Mouse (Mus musculus) limb, embryonic 14.5 days (tissue): Measurements from ENCODE around the gene Ubap2l. TPM values are rescaled to one million over a fixed set of nuclear protein-coding genes. Genes with fewer than 3 reads are reported as not detected.

Source experiments
- ATAC-seq: fragments of 200-750 bp; cut with Nextera tagmentation; 2 replicates; pipeline ENCODE4 v1.8.0; 2017; ENCODE audit warnings: low read depth, moderate number of reproducible peaks, moderate TSS enrichment; ENCODE audit not compliant: low FRiP score
- DNase-seq: peaks from one replicate; pipeline ENCODE4 v3.0.0-alpha.2; 2015; ENCODE audit warnings: low spot score
- H3K27ac ChIP-seq: fragments of 300-500 bp; sonication (generic); replicated peaks from 2 replicates; pipeline ENCODE4 v1.5.1; 2014; ENCODE audit warnings: low read depth, mild to moderate bottlenecking, low read length, moderate library complexity, mixed read lengths
- H3K27me3 ChIP-seq: fragments of 300-500 bp; sonication (generic); 2 replicates; pipeline ENCODE4 v1.6.1; 2014; ENCODE audit warnings: low read length, mixed read lengths; ENCODE audit not compliant: control insufficient read depth, insufficient read depth
- H3K36me3 ChIP-seq: fragments of 300-500 bp; sonication (generic); 2 replicates; pipeline ENCODE4 v1.6.1; 2014; ENCODE audit warnings: mild to moderate bottlenecking, low read length, moderate library complexity, mixed read lengths; ENCODE audit not compliant: control insufficient read depth, insufficient read depth
- H3K4me1 ChIP-seq: fragments of 300-500 bp; sonication (generic); 2 replicates; pipeline ENCODE4 v1.6.1; 2014; ENCODE audit warnings: antibody characterized with exemption, low read length, mixed read lengths; ENCODE audit not compliant: control insufficient read depth, insufficient read depth
- H3K4me2 ChIP-seq: fragments of 300-500 bp; sonication (generic); replicated peaks from 2 replicates; pipeline ENCODE4 v1.6.1; 2014; ENCODE audit warnings: low read depth, mild to moderate bottlenecking, low read length, moderate library complexity; ENCODE audit not compliant: severe bottlenecking
- H3K4me3 ChIP-seq: fragments of 300-500 bp; sonication (generic); replicated peaks from 2 replicates; pipeline ENCODE4 v1.5.1; 2014; ENCODE audit warnings: low read length
- H3K9ac ChIP-seq: fragments of 300-500 bp; sonication (generic); 2 replicates; pipeline ENCODE4 v1.6.1; 2014; ENCODE audit warnings: mild to moderate bottlenecking, low read depth, low read length, moderate library complexity; ENCODE audit not compliant: severe bottlenecking
- H3K9me3 ChIP-seq: fragments of 300-500 bp; sonication (generic); 2 replicates; pipeline ENCODE4 v1.6.1; 2016; ENCODE audit warnings: low read length; ENCODE audit not compliant: control insufficient read depth
- POLR2A ChIP-seq: fragments of 200-500 bp; IDR thresholded peaks from 2 replicates; pipeline ENCODE4 v1.8.0; 2012; ENCODE audit warnings: inconsistent platforms, mild to moderate bottlenecking, moderate library complexity, borderline replicate concordance; ENCODE audit not compliant: insufficient read depth, insufficient read length; ENCODE audit errors: extremely low read depth
- WGBS: fragments of 180-500 bp; shearing (Covaris S2); extraction: QIAGEN DNeasy Blood & Tissue Kit; methylation state at CpG from one replicate; pipeline ENCODE4 v1.1.7; 2014; 5-methylcytosine and 5-hydroxymethylcytosine counted together
- polyA plus RNA-seq, 2 experiments: library from polyadenylated mRNA; depleted of rRNA in 1 of 2; stranded (reverse) in 1 of 2; unstranded in 1 of 2; fragments of >200 nt; fragmentation: Nextera tagmentation in 1 of 2; extraction: Ambion mirVana in 1 of 2; gene quantifications; 2 replicates each; pipeline versions ENCODE4 v1.2.1 to v1.2.3; 2012 to 2014

Gene Ubap2l
- polyA plus RNA-seq, 2 experiments: 205 to 214 TPM

GRCm38 (mm10) chr3:89976859-89977258 lies 75.6 kb downstream of the Ubap2l start:
- ATAC-seq: no peak
- no peaks in the 10 kb centered on the region for H3K27me3 ChIP-seq
- H3K27ac ChIP-seq: no peak overlapping the region
- H3K9ac ChIP-seq: no peak overlapping the region
- H3K36me3 ChIP-seq: no peaks in the 10 kb centered on the region
- no peaks in the 10 kb centered on the region for H3K9me3 ChIP-seq
- DNase-seq: no peak
- TF ChIP-seq POLR2A: no peak
- no peak overlapping the region for H3K4me2 ChIP-seq
- no peaks in the 10 kb centered on the region for H3K4me1 ChIP-seq
- H3K4me3 ChIP-seq: no peak overlapping the region

GRCm38 (mm10) chr3:89968509-89968908 lies 83.9 kb downstream of the Ubap2l start:
- WGBS: 79% methylated on average over 7 of the region's 7 CpGs
- Histone ChIP-seq H3K9me3 (no peaks in the 10 kb centered on the region), H3K36me3 (no peaks in the 10 kb centered on the region), H3K4me3 (no peak overlapping the region), H3K27me3 (no peaks in the 10 kb centered on the region), H3K9ac (no peak overlapping the region), H3K4me2 (no peak overlapping the region), H3K4me1 (peaks cover 7% of the 10 kb centered on the region), H3K27ac (no peak overlapping the region)
- no peak for ATAC-seq
- no peak for DNase-seq
- TF ChIP-seq POLR2A: no peak

- Histone ChIP-seq H3K4me1 (peaks cover 9% of the 10 kb centered on the region), H3K9ac (no peak overlapping the region), H3K4me3 (no peak overlapping the region), H3K9me3 (no peaks in the 10 kb centered on the region), H3K4me2 (no peak overlapping the region), H3K27ac (no peak overlapping the region), H3K36me3 (no peaks in the 10 kb centered on the region), H3K27me3 (no peaks in the 10 kb centered on the region)
- DNase-seq: no peak
- no peak for ATAC-seq
- 72% methylated on average over 4 of the region's 4 CpGs for WGBS
- no peak for TF ChIP-seq POLR2A
Measured at GRCm38 (mm10) chr3:89966946-89967345, 85.5 kb downstream of the Ubap2l start.

GRCm38 (mm10) chr3:89965972-89966371 lies 86.5 kb downstream of the Ubap2l start:
- ATAC-seq: no peak
- no peak overlapping the region for H3K9ac ChIP-seq
- no peak overlapping the region for H3K4me2 ChIP-seq
- no peak for TF ChIP-seq POLR2A
- peaks cover 19% of the 10 kb centered on the region for H3K4me1 ChIP-seq
- WGBS: 87% methylated on average over 5 of the region's 5 CpGs
- H3K27ac ChIP-seq: no peak overlapping the region
- H3K27me3 ChIP-seq: no peaks in the 10 kb centered on the region
- H3K36me3 ChIP-seq: no peaks in the 10 kb centered on the region
- DNase-seq: no peak
- no peaks in the 10 kb centered on the region for H3K9me3 ChIP-seq
- no peak overlapping the region for H3K4me3 ChIP-seq

GRCm38 (mm10) chr3:89965557-89965956 lies 86.9 kb downstream of the Ubap2l start:
- Histone ChIP-seq H3K27ac (no peak overlapping the region), H3K4me3 (no peak overlapping the region), H3K36me3 (no peaks in the 10 kb centered on the region), H3K4me1 (peaks cover 21% of the 10 kb centered on the region), H3K9me3 (no peaks in the 10 kb centered on the region), H3K9ac (no peak overlapping the region), H3K4me2 (no peak overlapping the region), H3K27me3 (no peaks in the 10 kb centered on the region)
- no peak for DNase-seq
- ATAC-seq: no peak
- 93% methylated on average over 8 of the region's 8 CpGs for WGBS
- no peak for TF ChIP-seq POLR2A
